Mouse (Mus musculus): ENCODE measurements at regions not wholly inside any gene's neighbourhood (a gene's known extent, or its start where the extent isn't known, plus 50 kb on each side); places are given as distances from the start of the nearest gene placed in this dataset. TPM values are rescaled to one million over a fixed set of nuclear protein-coding genes. Genes with fewer than 3 reads are reported as not detected.

Small RNAs in the stretch of these regions (microRNA-seq; reads per million reads assigned to microRNA genes)
- gene Gm25255 (not detected), gene Gm25871 (not detected)
